In the genomic region with DNA sequence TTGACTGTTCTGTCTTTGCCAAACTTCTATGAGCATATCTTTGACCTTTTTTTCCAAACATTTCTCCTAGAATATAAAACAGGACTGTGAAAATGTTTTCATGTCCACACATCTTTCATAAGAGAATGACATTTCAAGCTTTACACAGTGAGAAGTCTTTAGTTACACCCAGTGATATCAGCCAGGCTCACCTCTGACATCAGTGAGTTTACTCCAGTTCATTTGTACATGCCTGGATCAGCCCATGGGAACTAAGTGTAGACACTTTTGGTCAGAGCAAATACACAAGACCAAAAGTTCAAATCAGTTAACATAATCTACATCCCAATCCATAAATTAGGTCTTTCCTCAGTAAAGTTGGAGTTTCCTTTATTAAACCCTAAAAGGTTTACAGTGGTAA, we compare ENCODE assay signal across 20 mouse cellular contexts.
"Had no signal": no experiment of that assay in that cellular context is flagged by ENCODE, and none has a peak within 500 bp of the region (broad histone marks: within the 10 kb centered on the region; RNA-seq: fewer than 3 reads in every experiment).

No protein-coding gene starts in this region.

- ATAC-seq: intestine, embryonic 16.5 days; midbrain, embryonic 15.5 days had no signal

- H3K4me2 ChIP-seq: midbrain, embryonic 11.5 days; midbrain, embryonic 15.5 days; neural tube, embryonic 12.5 days; neural tube, embryonic 15.5 days had no signal

- H3K4me1 ChIP-seq: midbrain, embryonic 15.5 days; neural tube, embryonic 12.5 days; neural tube, embryonic 15.5 days had no signal

- H3K4me3 ChIP-seq: midbrain, embryonic 15.5 days; neural tube, embryonic 12.5 days; neural tube, embryonic 15.5 days had no signal

- H3K36me3 ChIP-seq: midbrain, embryonic 15.5 days; neural tube, embryonic 12.5 days; neural tube, embryonic 15.5 days had no signal

- H3K9me3 ChIP-seq: midbrain, embryonic 15.5 days; neural tube, embryonic 12.5 days; neural tube, embryonic 15.5 days had no signal

- H3K27me3 ChIP-seq: midbrain, embryonic 15.5 days; neural tube, embryonic 12.5 days; neural tube, embryonic 15.5 days had no signal

- H3K9ac ChIP-seq: liver, embryonic 14.5 days; midbrain, embryonic 15.5 days; neural tube, embryonic 12.5 days; neural tube, embryonic 15.5 days had no signal

- DNase-seq: kidney, adult 18-20 months; kidney, adult 9 months; kidney, postnatal 14 days; kidney, postnatal 4 days; lung, adult 2 months; lung, postnatal 14 days; lung, postnatal 4 days; right cerebral cortex, adult 18-20 months; right cerebral cortex, postnatal 14 days; right cerebral cortex, postnatal 4 days; spleen, adult 18-20 months; thymus, adult 2 months; thymus, postnatal 14 days; thymus, postnatal 4 days had no signal

- H3K27ac ChIP-seq: liver, embryonic 14.5 days; midbrain, embryonic 15.5 days; neural tube, embryonic 12.5 days; neural tube, embryonic 15.5 days had no signal
